Mouse (Mus musculus) intestine, postnatal 0 days (tissue): ENCODE results near the gene Clec12b. TPM values are rescaled to one million over a fixed set of nuclear protein-coding genes. Genes with fewer than 3 reads are reported as not detected.

Source experiments
- ATAC-seq: fragments of 200-750 bp; cut with Nextera tagmentation; 2 replicates; pipeline ENCODE4 v1.8.0; 2017; ENCODE audit warnings: mild to moderate bottlenecking, moderate TSS enrichment, moderate library complexity
- H3K27ac ChIP-seq: fragments of 300-500 bp; sonication (generic); 2 replicates; pipeline ENCODE4 v1.5.1; 2014; ENCODE audit warnings: mild to moderate bottlenecking, low read depth, low read length, moderate library complexity
- H3K27me3 ChIP-seq: fragments of 300-500 bp; sonication (generic); replicated peaks from 2 replicates; pipeline ENCODE4 v1.6.1; 2014; ENCODE audit warnings: low read length, mixed read lengths; ENCODE audit not compliant: control insufficient read depth, insufficient read depth
- H3K36me3 ChIP-seq: fragments of 300-500 bp; sonication (generic); 2 replicates; pipeline ENCODE4 v1.6.1; 2014; ENCODE audit warnings: mild to moderate bottlenecking, moderate library complexity; ENCODE audit not compliant: control insufficient read depth, insufficient read depth
- H3K4me1 ChIP-seq: fragments of 300-500 bp; sonication (generic); replicated peaks from 2 replicates; pipeline ENCODE4 v1.6.1; 2014; ENCODE audit warnings: antibody characterized with exemption, low read length, mixed read lengths; ENCODE audit not compliant: control insufficient read depth, insufficient read depth
- H3K4me2 ChIP-seq: fragments of 300-500 bp; sonication (generic); replicated peaks from 2 replicates; pipeline ENCODE4 v1.6.1; 2014; ENCODE audit warnings: low read depth, mild to moderate bottlenecking, moderate library complexity
- H3K4me3 ChIP-seq: fragments of 300-500 bp; sonication (generic); 2 replicates; pipeline ENCODE4 v1.5.1; 2014; ENCODE audit warnings: low read depth, low read length
- H3K9ac ChIP-seq: fragments of 300-500 bp; sonication (generic); 2 replicates; pipeline ENCODE4 v1.6.1; 2014; ENCODE audit warnings: mild to moderate bottlenecking, low read depth, low read length
- H3K9me3 ChIP-seq: fragments of 300-500 bp; sonication (generic); 2 replicates; pipeline ENCODE4 v1.6.1; 2016; ENCODE audit warnings: mixed run types; ENCODE audit not compliant: control insufficient read depth
- CTCF ChIP-seq: sonication (generic); IDR thresholded peaks from 2 replicates; pipeline ENCODE4 v1.5.1; 2016; ENCODE audit warnings: low read depth, mild to moderate bottlenecking, control low read depth, antibody characterized with exemption, moderate library complexity
- WGBS: fragments of 180-500 bp; shearing (Covaris S2); extraction: QIAGEN DNeasy Blood & Tissue Kit; methylation state at CpG from one replicate; pipeline ENCODE4 v1.1.7; 2014; 5-methylcytosine and 5-hydroxymethylcytosine counted together
- polyA plus RNA-seq: library from polyadenylated mRNA; unstranded; fragments of >200 nt; fragmentation: Nextera tagmentation; extraction: Ambion mirVana; gene quantifications from 2 replicates; pipeline ENCODE4 v1.2.1, GENCODE M21; 2015

Gene Clec12b
- polyA plus RNA-seq, 1 experiment from 2014 or later, result 0.14 TPM

DNA sequence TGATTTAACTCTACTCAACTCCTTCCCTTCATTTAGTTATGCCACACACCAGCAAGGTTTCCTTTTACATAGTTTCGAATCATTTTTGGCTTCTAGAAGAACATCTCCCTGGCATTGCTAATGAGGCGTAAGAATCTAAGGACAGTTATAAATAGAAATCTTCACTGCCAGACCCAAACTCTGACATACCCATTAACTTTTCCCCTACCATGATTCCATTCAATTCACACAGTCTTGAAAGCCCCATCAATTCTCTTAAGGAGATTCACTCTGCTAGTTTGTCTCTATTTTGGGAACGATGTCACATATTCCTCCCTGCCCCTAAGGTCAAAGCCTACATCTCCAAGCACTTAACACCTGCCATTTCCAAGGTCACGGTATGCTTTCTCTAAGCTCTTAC, 674 bp downstream of the Clec12b start:
- 81% methylated on average over 4 of the region's 4 CpGs for WGBS
- Histone ChIP-seq H3K4me3 (no peak overlapping the region), H3K9ac (no peak overlapping the region), H3K27me3 (no peaks in the 10 kb centered on the region), H3K4me1 (no peaks in the 10 kb centered on the region), H3K9me3 (no peaks in the 10 kb centered on the region), H3K4me2 (no peak overlapping the region), H3K36me3 (no peaks in the 10 kb centered on the region), H3K27ac (no peak overlapping the region)
- ATAC-seq, result no peak
- TF ChIP-seq CTCF, result no peak

DNA sequence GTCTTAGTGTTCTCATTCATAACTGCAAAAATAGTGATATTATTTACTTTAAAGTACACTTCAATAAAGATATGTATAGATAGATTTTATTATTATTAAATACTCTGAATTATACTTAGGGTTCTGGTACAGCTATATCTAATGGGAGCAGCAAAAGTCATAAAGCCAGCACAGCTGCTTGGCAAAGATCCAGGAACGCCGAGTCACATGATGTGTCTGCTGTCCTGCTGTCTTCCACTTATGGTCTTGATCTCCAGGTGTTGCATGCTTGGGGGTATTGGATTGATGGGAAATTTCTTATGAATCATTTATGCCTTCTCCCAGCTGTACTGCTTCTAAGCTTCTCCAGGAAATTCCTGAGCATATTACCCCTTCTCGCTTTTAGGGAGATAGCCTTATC, 2.2 kb downstream of the Clec12b start:
- Histone ChIP-seq H3K4me1 (no peaks in the 10 kb centered on the region), H3K4me3 (no peak overlapping the region), H3K27me3 (no peaks in the 10 kb centered on the region), H3K36me3 (no peaks in the 10 kb centered on the region), H3K27ac (no peak overlapping the region), H3K4me2 (no peak overlapping the region; the same call in 1 of the 2 replicates), H3K9ac (no peak overlapping the region), H3K9me3 (no peaks in the 10 kb centered on the region)
- no peak for TF ChIP-seq CTCF
- ATAC-seq, result peak; percentile 75
- 22% methylated on average over 3 of the region's 3 CpGs for WGBS

DNA sequence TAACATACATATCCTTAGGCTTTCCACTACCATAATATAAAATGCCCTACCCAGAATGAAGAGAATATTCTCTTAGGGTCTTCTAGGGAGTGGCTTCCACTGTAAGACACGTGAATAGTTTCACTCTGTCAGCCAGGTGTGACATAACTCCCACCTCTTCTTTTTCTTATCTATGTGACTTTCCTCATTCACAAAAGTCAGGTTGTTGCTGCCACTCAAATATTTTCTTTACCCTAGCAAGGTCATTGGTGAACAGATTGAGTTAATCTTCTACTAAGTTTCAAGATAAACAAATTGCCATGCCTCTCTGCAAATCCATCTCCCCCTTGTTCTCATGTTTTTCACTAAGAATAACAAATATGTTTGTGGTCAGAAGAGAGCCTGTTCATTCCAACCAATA, 3.9 kb downstream of the Clec12b start:
- TF ChIP-seq CTCF, result no peak
- Histone ChIP-seq H3K4me1 (no peaks in the 10 kb centered on the region), H3K27me3 (no peaks in the 10 kb centered on the region), H3K4me2 (no peak overlapping the region), H3K36me3 (no peaks in the 10 kb centered on the region), H3K9me3 (no peaks in the 10 kb centered on the region), H3K9ac (no peak overlapping the region), H3K27ac (no peak overlapping the region), H3K4me3 (no peak overlapping the region)
- no peak; the same call in 1 of the 2 replicates for ATAC-seq
- WGBS, result 27% methylated on average over 1 of the region's 1 CpGs

DNA sequence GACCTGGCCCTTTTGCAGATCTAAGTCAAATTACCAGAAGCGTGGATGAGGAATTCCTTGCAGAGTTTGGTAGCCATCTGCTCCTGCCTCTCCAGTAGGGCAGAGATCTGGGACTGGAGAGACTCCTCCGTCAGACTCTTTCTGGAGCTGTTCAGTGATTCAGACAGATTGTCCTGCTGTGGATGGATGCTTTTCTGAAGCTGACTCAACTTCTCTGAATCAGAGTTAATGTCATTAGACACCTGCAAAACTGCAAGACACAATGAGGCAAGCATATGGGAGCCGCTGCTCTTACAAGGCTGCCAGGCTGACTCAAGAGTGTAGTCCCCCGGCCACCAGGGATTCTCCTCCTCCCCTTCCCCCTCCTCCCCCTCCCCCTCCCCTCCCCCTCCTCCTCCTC, 5.2 kb downstream of the Clec12b start:
- H3K4me3 ChIP-seq, result no peak overlapping the region
- H3K9ac ChIP-seq, result no peak overlapping the region
- WGBS, result 76% methylated on average over 4 of the region's 4 CpGs
- H3K27me3 ChIP-seq, result no peaks in the 10 kb centered on the region
- H3K27ac ChIP-seq, result no peak overlapping the region
- no peaks in the 10 kb centered on the region for H3K4me1 ChIP-seq
- H3K4me2 ChIP-seq, result no peak overlapping the region
- no peak for ATAC-seq
- no peak for TF ChIP-seq CTCF
- no peaks in the 10 kb centered on the region for H3K9me3 ChIP-seq
- H3K36me3 ChIP-seq, result no peaks in the 10 kb centered on the region

DNA sequence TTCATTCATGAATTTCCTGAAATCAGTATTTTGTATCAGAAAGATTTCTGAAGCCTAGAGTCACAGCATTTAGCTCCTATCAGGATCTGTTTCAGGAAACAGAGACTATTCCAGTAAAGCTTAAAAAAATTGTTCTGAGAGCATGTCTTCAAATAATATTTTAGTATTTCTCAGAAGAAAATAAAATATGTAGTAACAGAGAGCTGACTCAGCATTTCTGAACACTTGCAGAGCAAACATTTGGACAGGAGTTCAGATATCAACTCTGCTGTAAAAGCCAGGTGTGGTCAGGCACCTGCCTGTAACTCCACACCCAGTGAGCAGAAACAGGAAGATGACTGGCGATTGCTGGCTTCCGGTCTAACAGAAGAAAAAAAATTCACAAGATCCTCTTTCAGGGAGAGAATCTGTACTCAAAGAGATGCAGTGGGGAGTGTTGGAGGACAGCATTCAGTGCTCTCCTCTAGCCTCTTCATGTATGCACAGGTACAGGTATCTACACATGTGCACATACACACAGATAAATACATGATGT, 10.7 kb downstream of the Clec12b start:
- TF ChIP-seq CTCF, result no peak
- WGBS, result 32% methylated on average over 2 of the region's 2 CpGs
- H3K27me3 ChIP-seq, result no peaks in the 10 kb centered on the region
- peak; percentile 81 for ATAC-seq
- H3K36me3 ChIP-seq, result no peaks in the 10 kb centered on the region
- H3K9me3 ChIP-seq, result no peaks in the 10 kb centered on the region
- H3K4me2 ChIP-seq, result no peak overlapping the region
- no peak overlapping the region for H3K27ac ChIP-seq
- H3K4me3 ChIP-seq, result no peak overlapping the region
- H3K9ac ChIP-seq, result no peak overlapping the region
- H3K4me1 ChIP-seq, result no peaks in the 10 kb centered on the region

DNA sequence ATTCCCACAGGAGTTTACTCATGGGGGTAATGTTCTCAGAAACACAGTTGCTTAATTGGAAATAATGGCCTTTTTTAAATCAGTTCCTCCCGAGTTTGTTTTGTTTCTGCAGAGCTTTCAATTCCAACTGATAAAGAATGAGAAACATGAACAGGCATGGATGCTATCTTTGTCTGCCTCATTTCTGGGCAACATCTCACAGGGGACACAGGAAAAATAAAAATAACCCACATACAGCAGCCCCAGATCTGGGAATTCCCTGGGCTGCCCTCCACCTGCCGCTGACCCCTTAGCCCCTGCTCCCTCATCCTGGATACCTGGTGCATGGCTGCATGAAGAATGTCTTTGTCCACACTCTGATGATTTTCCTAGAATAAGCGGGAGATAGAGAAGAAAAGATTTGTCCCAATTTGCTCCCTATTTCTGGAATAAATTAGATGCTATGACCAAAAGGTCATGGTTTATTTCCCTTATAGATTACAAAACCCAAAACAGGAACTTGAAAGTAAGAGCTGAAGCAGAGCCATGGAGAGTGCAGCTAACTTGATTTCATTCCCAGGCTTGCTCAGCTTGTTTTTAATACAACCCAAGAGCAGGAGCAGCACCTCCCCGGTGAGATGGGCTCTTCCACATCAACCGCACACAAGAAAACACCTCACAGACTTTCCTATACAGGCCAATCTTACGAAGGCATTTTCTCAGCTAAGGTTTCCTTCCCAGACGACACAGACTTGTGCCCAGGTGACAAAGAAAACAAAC, 16.1 kb downstream of the Clec12b start:
- Histone ChIP-seq H3K36me3 (no peaks in the 10 kb centered on the region), H3K4me1 (no peaks in the 10 kb centered on the region), H3K27ac (no peak overlapping the region), H3K4me3 (no peak overlapping the region), H3K9ac (no peak overlapping the region), H3K4me2 (no peak overlapping the region), H3K9me3 (no peaks in the 10 kb centered on the region), H3K27me3 (no peaks in the 10 kb centered on the region)
- no peak for TF ChIP-seq CTCF
- ATAC-seq, result no peak
- WGBS, result 73% methylated on average over 7 of the region's 7 CpGs
